Mouse (Mus musculus) liver, embryonic 14.5 days (tissue): ENCODE results near the gene Aldh3b1. TPM values are rescaled to one million over a fixed set of nuclear protein-coding genes. Genes with fewer than 3 reads are reported as not detected.

ENCODE experiments used
- ATAC-seq: fragments of 200-750 bp; cut with Nextera tagmentation; 2 replicates; pipeline ENCODE4 v1.8.0; 2017; ENCODE audit warnings: moderate number of reproducible peaks, mild to moderate bottlenecking, moderate library complexity; ENCODE audit not compliant: insufficient read depth
- DNase-seq, 3 experiments: peaks; one replicate each; pipeline ENCODE4 v3.0.0-alpha.2; 2012 to 2013; ENCODE audit warnings: low read depth in 3 of 3, low spot score in 3 of 3
- H3K27ac ChIP-seq: fragments of 300-500 bp; sonication (generic); 2 replicates; pipeline ENCODE4 v1.5.1; 2014; ENCODE audit warnings: moderate library complexity, mild to moderate bottlenecking, control low read depth, inconsistent platforms
- H3K27me3 ChIP-seq: fragments of 300-500 bp; sonication (generic); 2 replicates; pipeline ENCODE4 v1.6.1; 2014; ENCODE audit warnings: mild to moderate bottlenecking, low read length, moderate library complexity; ENCODE audit not compliant: control insufficient read depth, insufficient read depth
- H3K36me3 ChIP-seq: fragments of 300-500 bp; sonication (generic); replicated peaks from 2 replicates; pipeline ENCODE4 v1.6.1; 2014; ENCODE audit warnings: low read depth; ENCODE audit not compliant: control insufficient read depth, insufficient read depth
- H3K4me1 ChIP-seq, 2 experiments: fragments of 200-500 bp in 1 of 2; fragments of 300-500 bp in 1 of 2; sonication (generic) in 1 of 2; replicated peaks; 2 replicates each; pipeline ENCODE4 v1.6.1; 2012 to 2014; ENCODE audit warnings: antibody characterized with exemption in 1 of 2, inconsistent platforms in 1 of 2, low read length in 1 of 2; ENCODE audit not compliant: control insufficient read depth in 2 of 2, insufficient read depth in 2 of 2
- H3K4me2 ChIP-seq: fragments of 300-500 bp; sonication (generic); 2 replicates; pipeline ENCODE4 v1.6.1; 2014; ENCODE audit warnings: low read depth, mild to moderate bottlenecking, control low read depth, moderate library complexity
- H3K4me3 ChIP-seq, 2 experiments: fragments of 200-500 bp in 1 of 2; fragments of 300-500 bp in 1 of 2; sonication (generic) in 1 of 2; 2 replicates each; pipeline ENCODE4 v1.5.1; 2012 to 2014; ENCODE audit warnings: low read depth in 2 of 2, low read length in 2 of 2, mild to moderate bottlenecking in 2 of 2, control low read depth in 1 of 2, inconsistent platforms in 1 of 2, moderate library complexity in 1 of 2; ENCODE audit not compliant: insufficient read depth in 1 of 2
- H3K9ac ChIP-seq: fragments of 300-500 bp; sonication (generic); replicated peaks from 2 replicates; pipeline ENCODE4 v1.6.1; 2014; ENCODE audit warnings: mild to moderate bottlenecking, control low read depth, moderate library complexity
- H3K9me3 ChIP-seq: fragments of 300-500 bp; sonication (generic); 2 replicates; pipeline ENCODE4 v1.6.1; 2016; ENCODE audit warnings: low read length, mixed read lengths; ENCODE audit not compliant: control insufficient read depth
- CTCF ChIP-seq: IDR thresholded peaks from 2 replicates; pipeline ENCODE4 v1.5.1; 2016; ENCODE audit warnings: antibody characterized with exemption, low read depth, control low read depth
- EP300 ChIP-seq: IDR thresholded peaks from 2 replicates; pipeline ENCODE4 v1.6.1; 2016; ENCODE audit warnings: antibody characterized with exemption, low read depth
- WGBS: fragments of 180-500 bp; shearing (Covaris S2); extraction: QIAGEN DNeasy Blood & Tissue Kit; methylation state at CpG from one replicate; pipeline ENCODE4 v1.1.7; 2014; ENCODE audit not compliant: insufficient replicate concordance; 5-methylcytosine and 5-hydroxymethylcytosine counted together
- polyA plus RNA-seq, 2 experiments: library from polyadenylated mRNA; depleted of rRNA in 1 of 2; stranded (reverse) in 1 of 2; unstranded in 1 of 2; fragments of >200 nt; fragmentation: Nextera tagmentation in 1 of 2; extraction: Ambion mirVana in 1 of 2; gene quantifications; 2 replicates each; pipeline versions ENCODE4 v1.2.1 to v1.2.3; 2012 to 2014

Aldh3b1 gene
- polyA plus RNA-seq, 2 experiments: 3.3 to 5.3 TPM

DNA sequence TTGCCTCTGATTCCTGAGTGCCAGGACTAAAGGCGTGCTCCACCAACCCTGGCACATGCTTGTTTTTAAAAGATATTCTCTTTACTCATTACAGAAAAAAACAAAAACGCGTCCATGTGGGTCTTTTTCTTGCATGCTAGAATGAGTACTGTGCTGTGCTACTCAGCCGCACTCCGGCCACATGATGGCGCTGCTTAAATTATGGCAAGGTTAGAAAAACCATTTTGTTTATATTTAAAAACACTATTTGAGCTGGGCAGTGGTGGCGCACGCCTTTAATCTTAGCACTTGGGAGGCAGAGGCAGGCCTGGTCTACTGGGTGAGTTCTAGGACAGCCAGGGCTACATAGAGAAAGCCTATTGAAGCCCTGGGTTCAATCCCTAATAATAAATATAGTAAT is 39.4 kb downstream of the Aldh3b1 start:
- ATAC-seq (no peak), DNase-seq (no peak)
- TF ChIP-seq CTCF (peak; percentile 48), EP300 (no peak)
- Histone ChIP-seq H3K9ac (no peak overlapping the region), H3K36me3 (peaks cover 5% of the 10 kb centered on the region), H3K27ac (no peak overlapping the region), H3K9me3 (no peaks in the 10 kb centered on the region), H3K4me2 (no peak overlapping the region), H3K4me3 (no peak overlapping the region), H3K27me3 (no peaks in the 10 kb centered on the region), H3K4me1 (no peaks in the 10 kb centered on the region)
- 67% methylated on average over 8 of the region's 8 CpGs for WGBS

DNA sequence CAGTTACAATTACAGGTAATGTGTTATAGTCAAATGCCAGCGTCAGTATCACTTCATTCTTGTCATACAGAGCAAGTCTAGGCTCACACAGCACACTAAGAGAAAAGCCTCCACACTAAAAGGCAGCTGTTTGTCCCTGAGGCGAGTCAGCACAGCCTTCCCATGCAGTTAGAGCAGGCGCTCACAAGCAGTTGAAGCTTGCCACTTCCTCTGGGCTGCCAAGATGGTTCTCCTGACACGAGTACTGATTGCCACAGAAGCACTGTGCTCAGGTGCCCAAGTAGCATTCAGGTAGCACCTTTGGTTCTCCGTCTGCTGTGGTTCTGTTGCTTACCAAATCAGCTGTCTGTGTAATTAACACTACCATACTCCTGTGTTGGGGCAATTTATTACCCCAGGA is 40.5 kb downstream of the Aldh3b1 start:
- Histone ChIP-seq H3K4me1 (no peaks in the 10 kb centered on the region), H3K4me2 (no peak overlapping the region), H3K36me3 (peaks cover 5% of the 10 kb centered on the region), H3K9me3 (no peaks in the 10 kb centered on the region), H3K4me3 (no peak overlapping the region), H3K27me3 (no peaks in the 10 kb centered on the region), H3K9ac (no peak overlapping the region), H3K27ac (no peak overlapping the region)
- DNase-seq (no peak), ATAC-seq (no peak)
- 71% methylated on average over 5 of the region's 5 CpGs for WGBS
- TF ChIP-seq EP300: no peak
- TF ChIP-seq CTCF: no peak

DNA sequence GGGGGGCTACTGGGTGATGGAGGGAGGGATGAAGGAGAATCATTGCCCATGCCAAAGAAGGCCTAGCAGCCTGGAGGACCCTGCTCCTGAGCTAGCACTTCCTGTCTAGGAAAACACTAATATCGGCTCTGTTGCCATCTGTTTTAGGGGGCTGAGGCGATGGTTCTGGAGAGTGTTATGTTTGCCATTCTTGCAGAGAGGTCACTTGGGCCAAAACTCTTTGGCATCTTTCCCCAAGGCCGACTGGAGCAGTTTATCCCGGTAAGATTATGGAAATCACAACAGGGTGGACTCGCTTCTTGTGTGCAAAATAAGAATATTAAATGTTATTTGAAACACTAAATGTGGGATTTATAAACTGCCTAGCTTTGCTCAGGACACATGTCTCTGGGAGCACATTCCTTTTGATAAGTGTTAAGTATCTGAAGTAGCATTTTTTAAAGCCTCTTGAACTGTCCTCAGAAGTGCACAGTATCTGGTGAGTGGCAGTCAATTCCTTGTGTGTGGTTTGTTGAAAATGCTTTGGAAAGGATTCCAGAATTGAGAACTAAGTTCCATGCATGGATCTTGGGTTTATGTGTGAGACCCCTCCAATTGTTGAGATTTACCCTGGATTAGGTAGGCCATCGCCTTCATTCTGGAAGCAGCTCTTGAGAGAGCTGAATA is 45.1 kb downstream of the Aldh3b1 start:
- ATAC-seq: no peak
- Histone ChIP-seq H3K36me3 (peaks cover 3% of the 10 kb centered on the region), H3K4me1 (no peaks in the 10 kb centered on the region), H3K27me3 (no peaks in the 10 kb centered on the region), H3K4me3 (no peak overlapping the region), H3K9me3 (no peaks in the 10 kb centered on the region), H3K9ac (no peak overlapping the region), H3K4me2 (no peak overlapping the region), H3K27ac (no peak overlapping the region)
- TF ChIP-seq CTCF (no peak), EP300 (no peak)
- WGBS: 72% methylated on average over 6 of the region's 6 CpGs
- no peak for DNase-seq

DNA sequence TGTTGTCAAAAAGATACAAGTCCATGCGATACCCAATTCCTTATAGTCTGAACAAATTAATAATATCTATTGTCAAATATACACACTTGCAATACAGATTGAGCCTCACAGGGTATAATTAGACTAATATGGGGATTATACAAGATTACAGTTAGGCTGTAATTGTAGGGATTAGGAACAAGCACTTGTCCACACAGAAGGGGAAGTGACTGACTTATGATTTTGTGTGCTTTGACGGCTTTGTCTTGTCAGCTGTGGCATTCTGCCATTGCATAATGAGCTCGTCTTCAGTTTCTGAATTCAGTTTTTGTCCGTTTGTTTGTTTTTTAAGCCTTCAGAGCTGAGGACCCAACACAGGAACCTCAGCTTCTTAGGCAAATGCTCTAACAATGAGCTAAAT is 47.4 kb downstream of the Aldh3b1 start:
- no peaks in the 10 kb centered on the region; a peak in 1 of 4 replicates for H3K4me1 ChIP-seq
- ATAC-seq (no peak), DNase-seq (no peak)
- no peak overlapping the region for H3K9ac ChIP-seq
- H3K36me3 ChIP-seq: no peaks in the 10 kb centered on the region
- H3K27me3 ChIP-seq: no peaks in the 10 kb centered on the region
- 60% methylated on average over 4 of the region's 4 CpGs for WGBS
- no peak for TF ChIP-seq CTCF
- TF ChIP-seq EP300: no peak
- no peak overlapping the region for H3K4me2 ChIP-seq
- H3K4me3 ChIP-seq: no peak overlapping the region
- H3K27ac ChIP-seq: no peak overlapping the region
- no peaks in the 10 kb centered on the region for H3K9me3 ChIP-seq

DNA sequence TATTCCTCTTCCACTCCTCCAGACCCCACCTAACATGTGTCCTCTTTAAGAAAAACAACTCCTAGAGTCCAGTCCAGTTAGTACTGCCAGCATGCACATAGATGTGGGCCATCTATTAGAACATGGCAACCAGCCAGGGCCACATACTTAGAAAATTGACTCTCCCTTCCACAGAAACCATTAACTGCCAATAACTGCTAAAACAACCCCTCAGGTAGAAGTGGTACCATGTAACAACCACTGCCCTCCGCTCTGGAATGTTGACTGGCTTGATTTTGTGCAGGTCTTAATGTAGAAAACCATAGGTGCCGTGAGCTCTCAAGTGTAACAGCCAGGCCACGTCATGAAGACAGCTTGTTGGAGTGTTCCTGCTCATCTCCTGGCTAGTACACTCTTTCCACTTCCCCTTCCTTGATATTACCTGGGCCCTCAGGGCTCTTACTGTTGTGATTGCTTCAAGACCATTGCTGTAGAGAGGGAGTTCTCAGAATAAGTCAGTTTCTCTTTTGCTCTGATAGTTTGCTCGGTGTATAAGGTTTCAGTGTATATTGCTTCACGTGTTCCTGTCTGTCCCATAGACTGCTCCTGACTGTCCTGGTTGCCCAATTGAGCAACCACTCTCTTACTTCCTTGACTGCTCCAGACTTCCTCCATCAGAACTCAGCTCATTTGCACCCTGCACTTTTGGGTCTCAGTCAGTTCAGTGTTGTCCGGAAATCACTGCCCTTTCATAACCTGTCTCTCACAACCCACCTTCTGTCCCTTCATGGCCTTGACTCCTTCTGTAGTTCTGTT is 49.4 kb downstream of the Aldh3b1 start:
- no peaks in the 10 kb centered on the region; a peak in 1 of 4 replicates for H3K4me1 ChIP-seq
- no peaks in the 10 kb centered on the region for H3K9me3 ChIP-seq
- DNase-seq: no peak
- H3K36me3 ChIP-seq: no peaks in the 10 kb centered on the region
- H3K27ac ChIP-seq: no peak overlapping the region
- no peaks in the 10 kb centered on the region for H3K27me3 ChIP-seq
- no peak for TF ChIP-seq CTCF
- TF ChIP-seq EP300: no peak
- no peak overlapping the region for H3K4me3 ChIP-seq
- H3K4me2 ChIP-seq: no peak overlapping the region
- no peak overlapping the region for H3K9ac ChIP-seq
- WGBS: 75% methylated on average over 6 of the region's 6 CpGs
- ATAC-seq: no peak
